Mouse (Mus musculus) lung, postnatal 0 days (tissue): Measurements from ENCODE around the gene 6430548M08Rik. TPM values are rescaled to one million over a fixed set of nuclear protein-coding genes. Genes with fewer than 3 reads are reported as not detected.

Source experiments
- ATAC-seq: fragments of 200-750 bp; cut with Nextera tagmentation; 2 replicates; pipeline ENCODE4 v1.8.0; 2017; ENCODE audit warnings: moderate library complexity
- DNase-seq: peaks from one replicate; pipeline ENCODE4 v3.0.0-alpha.2; 2016; ENCODE audit warnings: low spot score
- H3K27ac ChIP-seq: fragments of 300-500 bp; sonication (generic); 2 replicates; pipeline ENCODE4 v1.5.1; 2014; ENCODE audit warnings: antibody characterized with exemption, mild to moderate bottlenecking, low read length, mixed read lengths
- H3K27me3 ChIP-seq: fragments of 300-500 bp; sonication (generic); replicated peaks from 2 replicates; pipeline ENCODE4 v1.6.1; 2014; ENCODE audit warnings: low read length, mixed read lengths; ENCODE audit not compliant: insufficient read depth
- H3K36me3 ChIP-seq: fragments of 300-500 bp; sonication (generic); 2 replicates; pipeline ENCODE4 v1.6.1; 2014; ENCODE audit warnings: low read length, mixed read lengths; ENCODE audit not compliant: insufficient read depth
- H3K4me1 ChIP-seq: fragments of 300-500 bp; sonication (generic); 2 replicates; pipeline ENCODE4 v1.6.1; 2014; ENCODE audit warnings: antibody characterized with exemption, low read depth, low read length, mixed read lengths; ENCODE audit not compliant: insufficient read depth
- H3K4me2 ChIP-seq: fragments of 300-500 bp; sonication (generic); replicated peaks from 2 replicates; pipeline ENCODE4 v1.6.1; 2014; ENCODE audit warnings: low read depth, mild to moderate bottlenecking, low read length, moderate library complexity, mixed read lengths
- H3K4me3 ChIP-seq: fragments of 300-500 bp; sonication (generic); 2 replicates; pipeline ENCODE4 v1.5.1; 2014; ENCODE audit warnings: low read depth, low read length
- H3K9ac ChIP-seq: fragments of 300-500 bp; sonication (generic); replicated peaks from 2 replicates; pipeline ENCODE4 v1.6.1; 2014; ENCODE audit warnings: low read depth, mild to moderate bottlenecking
- H3K9me3 ChIP-seq: fragments of 300-500 bp; sonication (generic); 2 replicates; pipeline ENCODE4 v1.6.1; 2016; ENCODE audit warnings: low read length, mixed read lengths
- CTCF ChIP-seq: IDR thresholded peaks from 2 replicates; pipeline ENCODE4 v1.5.1; 2016; ENCODE audit warnings: antibody characterized with exemption, mild to moderate bottlenecking
- EP300 ChIP-seq: IDR thresholded peaks from 2 replicates; pipeline ENCODE4 v1.6.1; 2016; ENCODE audit warnings: antibody characterized with exemption, mild to moderate bottlenecking, control low read depth
- WGBS: fragments of 180-500 bp; shearing (Covaris S2); extraction: QIAGEN DNeasy Blood & Tissue Kit; methylation state at CpG from one replicate; pipeline ENCODE4 v1.1.7; 2014; 5-methylcytosine and 5-hydroxymethylcytosine counted together
- polyA plus RNA-seq: library from polyadenylated mRNA; unstranded; fragments of >200 nt; fragmentation: Nextera tagmentation; extraction: Ambion mirVana; gene quantifications from 2 replicates; pipeline ENCODE4 v1.2.1, GENCODE M21; 2015

Gene 6430548M08Rik
- polyA plus RNA-seq, 1 experiment from 2014 or later, result 16.3 TPM

- H3K9ac ChIP-seq, result no peak overlapping the region
These were observed 53.2 kb downstream of the 6430548M08Rik start for GRCm38 (mm10) chr8:120167136-120167535.

GRCm38 (mm10) chr8:120167821-120168220 lies 53.9 kb downstream of the 6430548M08Rik start:
- ATAC-seq, result peak; percentile 39; the same call in 1 of the 2 replicates
- H3K4me2 ChIP-seq, result no peak overlapping the region
- WGBS, result 43% methylated on average over 5 of the region's 5 CpGs

More at GRCm38 (mm10) chr8:120167136-120167535, 53.2 kb downstream of the 6430548M08Rik start:
- no peak for TF ChIP-seq CTCF
- no peak for TF ChIP-seq EP300
- ATAC-seq (no peak), DNase-seq (no peak)
- no peaks in the 10 kb centered on the region for H3K27me3 ChIP-seq
- no peak overlapping the region for H3K27ac ChIP-seq
- H3K36me3 ChIP-seq, result no peaks in the 10 kb centered on the region
- H3K4me3 ChIP-seq, result no peak overlapping the region
- no peaks in the 10 kb centered on the region for H3K9me3 ChIP-seq
- 75% methylated on average over 8 of the region's 8 CpGs for WGBS
- 0 out of 2 replicates have a peak, but pooled peaks cover 4% of the 10 kb centered on the region for H3K4me1 ChIP-seq
- no peak overlapping the region for H3K4me2 ChIP-seq

GRCm38 (mm10) chr8:120169119-120169518 lies 55.2 kb downstream of the 6430548M08Rik start:
- 44% methylated on average over 8 of the region's 8 CpGs for WGBS
- no peak overlapping the region for H3K4me3 ChIP-seq
- no peaks in the 10 kb centered on the region for H3K36me3 ChIP-seq
- no peak for TF ChIP-seq EP300
- no peak for TF ChIP-seq CTCF
- no peaks in the 10 kb centered on the region for H3K9me3 ChIP-seq
- DNase-seq (no peak), ATAC-seq (no peak)
- H3K9ac ChIP-seq, result no peak overlapping the region
- H3K27me3 ChIP-seq, result no peaks in the 10 kb centered on the region
- 0 out of 2 replicates have a peak, but pooled peaks cover 4% of the 10 kb centered on the region for H3K4me1 ChIP-seq
- no peak overlapping the region for H3K4me2 ChIP-seq
- H3K27ac ChIP-seq, result no peak overlapping the region

More at GRCm38 (mm10) chr8:120167821-120168220, 53.9 kb downstream of the 6430548M08Rik start:
- no peak overlapping the region for H3K9ac ChIP-seq
- H3K9me3 ChIP-seq, result no peaks in the 10 kb centered on the region
- H3K27ac ChIP-seq, result no peak overlapping the region
- no peak for TF ChIP-seq EP300
- no peak for TF ChIP-seq CTCF
- DNase-seq, result peak; percentile 34
- 0 out of 2 replicates have a peak, but pooled peaks cover 4% of the 10 kb centered on the region for H3K4me1 ChIP-seq
- no peak overlapping the region for H3K4me3 ChIP-seq
- no peaks in the 10 kb centered on the region for H3K36me3 ChIP-seq
- no peaks in the 10 kb centered on the region for H3K27me3 ChIP-seq

GRCm38 (mm10) chr8:120173195-120173594 lies 59.2 kb downstream of the 6430548M08Rik start:
- no peaks in the 10 kb centered on the region for H3K36me3 ChIP-seq
- H3K4me3 ChIP-seq, result no peak overlapping the region
- no peak overlapping the region for H3K9ac ChIP-seq
- no peaks in the 10 kb centered on the region for H3K4me1 ChIP-seq
- H3K9me3 ChIP-seq, result no peaks in the 10 kb centered on the region
- DNase-seq (peak; percentile 69), ATAC-seq (peak; percentile 19; the same call in 1 of the 2 replicates)
- no peak overlapping the region for H3K27ac ChIP-seq
- H3K27me3 ChIP-seq, result peaks cover 4% of the 10 kb centered on the region; the same call in 1 of the 2 replicates
- no peak overlapping the region for H3K4me2 ChIP-seq
- WGBS, result 50% methylated on average over 1 of the region's 1 CpGs
- TF ChIP-seq EP300 (peak; percentile 96), CTCF (no peak)

- DNase-seq, result no peak
- Histone ChIP-seq H3K4me2 (no peak overlapping the region), H3K9me3 (no peaks in the 10 kb centered on the region), H3K4me3 (no peak overlapping the region), H3K27me3 (peaks cover 4% of the 10 kb centered on the region; the same call in 1 of the 2 replicates), H3K9ac (no peak overlapping the region), H3K27ac (no peak overlapping the region), H3K36me3 (no peaks in the 10 kb centered on the region), H3K4me1 (0 out of 2 replicates have a peak, but pooled peaks cover 2% of the 10 kb centered on the region)
- WGBS, result 49% methylated on average over 18 of the region's 18 CpGs
- TF ChIP-seq CTCF, result no peak
- TF ChIP-seq EP300, result no peak
- ATAC-seq, result no peak
These were observed 60.7 kb downstream of the 6430548M08Rik start for GRCm38 (mm10) chr8:120174606-120175005.

- 41% methylated on average over 4 of the region's 4 CpGs for WGBS
- H3K27ac ChIP-seq, result no peak overlapping the region
- 0 out of 2 replicates have a peak, but pooled peaks cover 2% of the 10 kb centered on the region for H3K4me1 ChIP-seq
- H3K9ac ChIP-seq, result no peak overlapping the region
- TF ChIP-seq CTCF, result 0 out of 2 replicates have a peak, but pooled peaks have one; percentile 15
- TF ChIP-seq EP300, result no peak
- H3K36me3 ChIP-seq, result no peaks in the 10 kb centered on the region
- H3K9me3 ChIP-seq, result no peaks in the 10 kb centered on the region
- no peak overlapping the region for H3K4me3 ChIP-seq
- H3K27me3 ChIP-seq, result peaks cover 4% of the 10 kb centered on the region; the same call in 1 of the 2 replicates
- H3K4me2 ChIP-seq, result no peak overlapping the region
- ATAC-seq, result no peak
- no peak for DNase-seq
These were observed 62.7 kb downstream of the 6430548M08Rik start for GRCm38 (mm10) chr8:120176605-120177004.
